ENCODE assay signal across 17 mouse cellular contexts in genomic region chr15:96813472-96813871, GRCm38 (mm10).
"Had no signal": no experiment of that assay in that cellular context is flagged by ENCODE, and none has a peak within 500 bp of the region (broad histone marks: within the 10 kb centered on the region; RNA-seq: fewer than 3 reads in every experiment).

No protein-coding gene starts in this region.

- H3K4me1 ChIP-seq: liver, embryonic 15.5 days; midbrain, embryonic 12.5 days; neural tube, embryonic 13.5 days had no signal

- H3K27ac ChIP-seq: kidney, postnatal 0 days; left cerebral cortex, adult 2 months; limb, embryonic 10.5 days; liver, embryonic 15.5 days; macrophage; midbrain, embryonic 12.5 days; neural tube, embryonic 13.5 days had no signal

- ATAC-seq: midbrain, embryonic 16.5 days had no signal

- H3K9ac ChIP-seq: liver, embryonic 15.5 days; midbrain, embryonic 12.5 days; neural tube, embryonic 13.5 days had no signal

- H3K27me3 ChIP-seq: liver, embryonic 15.5 days; megakaryocyte, embryonic 14.5 days; midbrain, embryonic 12.5 days; neural tube, embryonic 13.5 days had no signal

- H3K9me3 ChIP-seq: liver, embryonic 15.5 days had no signal

- H3K4me2 ChIP-seq: liver, embryonic 11.5 days; liver, embryonic 15.5 days; midbrain, embryonic 12.5 days; neural tube, embryonic 13.5 days had no signal

- H3K4me3 ChIP-seq: left cerebral cortex, adult 2 months; limb, embryonic 10.5 days; liver, embryonic 15.5 days; megakaryocyte, embryonic 14.5 days; midbrain, embryonic 12.5 days; neural tube, embryonic 13.5 days had no signal

- DNase-seq: lung, adult 2 months; lung, postnatal 10 days; retina, postnatal 1 day; right cerebral cortex, postnatal 4 days; spleen, adult 18-20 months; thymus, adult 18-20 months; thymus, postnatal 14 days had no signal

- H3K36me3 ChIP-seq: limb, embryonic 10.5 days; liver, embryonic 15.5 days; midbrain, embryonic 12.5 days; neural tube, embryonic 13.5 days had no signal
